Mouse (Mus musculus) yolk sac, embryonic 10.5 days (tissue): ENCODE measurements at regions not wholly inside any gene's neighbourhood (a gene's known extent, or its start where the extent isn't known, plus 50 kb on each side); places are given as distances from the start of the nearest gene placed in this dataset.
"Not testable (repeated sequence)": the region's sequence is repeated elsewhere in the genome, so short reads cannot be mapped to it uniquely, and the experiment has no call there.

Experiments used
- DNase-seq: peaks from one replicate; pipeline ENCODE4 v3.0.0-alpha.2; 2017; ENCODE audit warnings: low spot score

DNA sequence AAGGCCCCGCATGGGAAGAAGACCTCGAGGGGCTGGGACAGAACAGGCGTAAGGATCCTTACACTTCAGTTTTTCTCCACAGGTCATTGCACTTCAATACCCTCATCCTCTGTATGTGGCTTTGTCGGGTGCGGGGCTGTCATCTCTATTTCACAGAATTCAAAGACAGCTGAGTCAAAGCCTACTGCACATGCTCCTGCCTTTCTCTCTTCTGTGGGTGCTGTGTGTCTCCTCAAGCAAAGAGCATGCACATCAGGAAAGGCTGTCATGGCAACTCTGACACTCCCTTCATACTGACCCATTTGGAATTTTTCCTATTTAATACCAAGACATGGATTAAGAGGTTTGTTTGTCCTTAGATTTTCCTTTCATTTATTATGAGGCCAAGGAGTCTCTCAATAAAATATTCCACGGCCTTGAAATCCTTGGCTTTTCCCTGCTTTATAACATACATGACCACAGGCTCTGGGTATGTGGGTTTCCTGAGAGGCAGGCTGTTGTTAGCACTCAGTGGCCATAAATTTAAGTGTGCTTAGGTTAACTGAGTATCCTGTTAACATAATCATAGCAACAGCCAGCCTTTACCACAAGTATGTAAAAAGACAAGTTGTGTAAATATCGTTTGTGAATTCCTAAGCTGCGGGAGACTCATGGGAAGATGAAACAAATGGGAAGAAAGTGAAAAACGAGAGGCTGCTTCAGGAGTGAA lies 574.5 kb downstream of the Dcdc2c start:
- DNase-seq, result no peak

GRCm38 (mm10) chr12:27962908-27963307 lies 589.3 kb downstream of the Dcdc2c start:
- no peak for DNase-seq

DNA sequence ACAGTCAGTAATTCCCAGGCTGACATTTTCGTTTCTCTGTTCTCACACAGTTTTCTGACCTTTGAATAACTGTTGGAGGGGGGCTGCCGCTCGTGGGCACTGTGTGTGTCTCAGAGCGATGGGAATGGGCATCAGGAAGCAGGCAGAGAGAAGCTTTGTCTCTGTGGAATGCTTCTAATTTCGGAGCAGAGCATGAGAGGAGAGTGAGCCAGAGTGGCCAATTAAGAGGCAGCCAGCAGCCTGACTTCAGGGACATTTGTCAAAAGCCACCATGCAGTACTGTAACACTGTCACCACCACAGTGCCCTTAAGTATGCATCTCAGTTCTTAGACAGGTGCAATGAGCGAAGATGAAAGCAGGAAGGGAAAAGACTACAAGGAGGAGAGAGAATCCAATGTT lies 592.1 kb downstream of the Dcdc2c start:
- no peak for DNase-seq

DNA sequence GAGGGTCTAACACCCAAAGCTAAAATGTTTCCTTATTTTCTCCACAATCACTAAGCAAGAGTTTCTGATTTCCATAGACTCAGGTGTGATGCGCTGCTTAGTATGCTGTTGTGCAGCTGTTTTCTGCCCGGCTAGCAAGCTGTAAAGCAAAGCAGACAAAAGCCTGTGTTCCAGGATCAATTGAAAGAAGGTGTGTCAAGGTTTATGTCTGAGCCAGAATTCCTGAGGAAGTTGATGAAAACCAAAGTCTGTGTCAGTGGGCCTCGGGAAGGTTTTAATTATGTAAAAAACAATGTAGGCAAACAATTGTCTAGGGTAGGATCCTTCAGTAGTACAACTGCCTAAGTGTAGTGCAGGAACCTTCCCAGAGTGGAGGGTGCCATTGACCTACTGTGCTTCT lies 604.6 kb downstream of the Dcdc2c start:
- no peak for DNase-seq

DNA sequence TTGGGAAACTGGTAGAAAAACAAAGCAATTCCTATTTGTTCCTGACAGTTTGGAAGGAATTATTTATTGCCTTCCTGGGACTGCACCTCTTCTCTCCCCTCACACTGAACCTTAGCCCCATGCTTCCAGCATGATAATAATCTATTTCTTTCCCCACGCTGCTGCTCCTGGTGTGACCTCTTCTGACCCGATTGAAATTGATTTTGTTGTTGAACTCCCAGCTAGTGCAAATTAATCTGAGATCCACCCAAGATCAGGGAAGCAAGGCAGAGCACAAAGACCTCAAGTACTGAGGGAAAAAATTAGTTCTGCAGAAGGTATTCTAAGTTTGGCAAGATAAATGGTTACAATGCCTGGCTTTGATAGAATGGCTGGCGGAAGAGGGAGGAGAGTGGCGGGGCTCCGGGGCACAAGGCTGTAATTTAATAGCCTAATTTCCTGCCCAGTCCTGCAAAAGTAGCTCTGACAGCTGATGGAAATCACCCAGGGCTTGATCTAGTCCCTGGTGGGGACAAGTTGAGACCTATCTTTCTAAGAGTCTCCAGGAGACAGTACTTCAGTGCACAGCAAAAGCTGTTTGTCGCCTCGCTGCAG lies 604.6 kb upstream of the Sox11 start:
- DNase-seq, result no peak

- DNase-seq, result no peak
Measured at GRCm38 (mm10) chr12:27945411-27945810, 603.0 kb upstream of the Sox11 start.

GRCm38 (mm10) chr12:27941053-27941452 lies 598.7 kb upstream of the Sox11 start:
- DNase-seq, result no peak

DNA sequence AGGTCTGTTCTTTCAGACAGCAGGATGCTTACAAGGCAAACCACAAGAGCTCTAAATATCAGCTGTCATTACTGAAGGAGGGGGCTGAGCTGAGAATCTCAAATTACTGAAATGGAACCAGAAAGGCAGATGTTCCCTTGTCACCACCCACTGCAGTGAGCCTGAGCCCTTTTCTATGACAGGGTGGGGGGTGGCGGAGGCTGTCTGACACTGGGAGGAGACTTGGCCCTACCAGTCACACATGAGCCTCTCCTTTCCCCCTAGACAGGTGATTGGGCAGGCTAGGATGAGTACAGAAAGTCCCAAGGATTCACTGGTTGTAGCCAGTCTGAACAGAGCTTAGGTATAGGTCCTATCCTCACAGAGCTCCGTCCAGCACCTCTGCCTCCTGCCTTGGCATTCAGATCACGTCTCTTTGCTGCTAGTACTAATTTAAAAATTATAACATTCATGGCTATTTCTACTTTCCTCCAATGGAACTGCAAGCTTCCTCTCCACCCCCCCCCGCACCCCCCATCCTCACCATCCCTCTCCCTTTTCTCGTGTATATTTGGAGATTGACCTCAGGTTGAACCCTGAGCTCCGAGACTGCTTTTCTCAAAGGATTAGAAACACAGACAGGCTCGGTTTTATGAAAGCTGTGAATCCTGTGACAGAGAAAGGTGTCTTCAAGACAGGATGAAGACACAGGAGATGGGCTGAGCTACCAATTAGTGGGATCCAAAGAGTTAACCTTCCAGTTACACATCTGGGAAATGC lies 590.2 kb upstream of the Sox11 start:
- peak; percentile 3 for DNase-seq

DNA sequence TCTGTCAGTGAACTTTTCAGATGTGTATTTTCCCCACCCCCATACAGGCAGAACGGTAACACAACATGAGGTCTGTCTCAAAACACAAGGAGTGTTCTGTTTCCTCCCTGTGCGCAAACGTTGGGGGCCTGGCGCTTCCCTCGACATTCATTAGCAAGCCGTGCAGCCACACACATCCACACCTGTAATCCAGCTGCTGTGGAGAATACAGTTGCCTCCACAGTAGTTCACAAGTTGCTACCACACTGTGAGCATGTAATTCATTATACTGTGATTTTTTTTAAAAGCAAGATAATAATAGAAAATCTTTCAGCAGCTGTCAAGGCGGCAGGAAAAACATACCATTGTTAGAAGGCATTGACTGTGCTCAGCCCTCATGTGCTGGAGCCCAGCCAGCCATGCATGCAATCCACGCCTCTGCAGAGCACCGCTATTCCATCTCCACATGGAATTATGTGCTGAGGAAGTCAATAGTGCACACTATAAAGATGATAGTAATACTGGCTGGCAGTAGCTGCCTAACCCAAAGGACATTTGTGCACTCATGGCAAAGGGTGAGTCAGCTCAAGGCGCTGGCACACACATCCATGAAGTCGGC lies 586.1 kb upstream of the Sox11 start:
- DNase-seq, result no peak

- DNase-seq, result no peak
Measured at GRCm38 (mm10) chr12:27926730-27927129, 584.4 kb upstream of the Sox11 start.

- DNase-seq, result no peak
Measured at GRCm38 (mm10) chr12:27920607-27921006, 578.2 kb upstream of the Sox11 start.

GRCm38 (mm10) chr12:27916401-27916920 lies 574.1 kb upstream of the Sox11 start:
- no peak for DNase-seq

DNA sequence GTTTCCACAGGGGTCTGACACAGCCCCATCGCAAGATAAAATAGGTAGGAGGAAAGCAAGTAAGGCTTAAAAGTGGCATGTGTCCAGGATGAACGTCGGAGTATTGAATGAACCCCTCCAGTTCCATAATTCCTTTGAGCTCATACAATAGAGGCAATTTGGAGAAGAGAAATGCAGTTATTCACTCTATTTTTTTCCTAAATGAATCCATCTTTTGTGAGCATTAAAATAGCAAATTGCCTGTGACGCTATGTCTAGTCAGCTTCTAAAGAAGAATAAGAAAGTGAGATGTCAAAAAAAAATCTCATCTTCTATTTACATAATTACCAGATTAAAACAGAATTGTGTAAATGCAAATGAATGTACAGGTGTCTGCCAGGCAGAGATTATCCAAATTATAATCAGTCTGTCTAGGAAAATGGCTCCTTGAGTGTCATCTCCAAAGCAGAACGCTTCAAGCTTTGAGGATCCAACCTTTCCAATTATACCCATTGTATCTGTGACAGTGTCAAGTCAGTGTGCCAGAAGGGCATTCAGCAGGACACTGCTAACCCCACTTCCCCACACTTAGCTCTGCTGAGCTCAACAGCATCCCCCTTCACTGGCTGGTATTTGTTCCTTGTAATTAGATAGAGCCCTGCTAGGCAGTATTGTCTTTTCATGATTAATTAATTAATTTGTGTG lies 567.2 kb upstream of the Sox11 start:
- DNase-seq, result no peak

GRCm38 (mm10) chr12:27896682-27897081 lies 554.3 kb upstream of the Sox11 start:
- not testable (repeated sequence) for DNase-seq

- peak; percentile 3 for DNase-seq
Measured at GRCm38 (mm10) chr12:27881720-27882119, 539.3 kb upstream of the Sox11 start.

GRCm38 (mm10) chr12:27866421-27866820 lies 524.0 kb upstream of the Sox11 start:
- DNase-seq, result no peak

DNA sequence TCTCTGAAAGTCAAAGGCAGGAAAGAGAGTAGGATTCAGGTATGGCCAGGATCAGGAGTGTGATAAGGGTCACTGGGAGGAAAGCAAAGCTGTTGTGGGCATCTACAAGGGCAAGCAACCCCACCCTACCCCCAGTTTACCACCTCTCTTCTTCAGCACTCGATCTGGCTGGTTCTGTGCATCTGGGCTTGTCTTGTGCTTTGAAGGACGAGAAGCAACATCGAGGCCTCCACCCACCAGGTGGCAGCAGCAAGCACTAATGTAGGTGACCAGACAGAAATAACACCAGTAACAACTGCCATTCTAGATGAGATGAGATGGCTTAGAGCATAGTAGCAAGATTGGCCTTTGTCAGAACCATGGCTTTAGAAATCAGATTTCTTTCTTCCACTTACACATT lies 507.2 kb upstream of the Sox11 start:
- no peak for DNase-seq

GRCm38 (mm10) chr12:27849099-27849498 lies 506.7 kb upstream of the Sox11 start:
- no peak for DNase-seq

- peak; percentile 73 for DNase-seq
Measured at GRCm38 (mm10) chr12:27848141-27848540, 505.8 kb upstream of the Sox11 start.

DNA sequence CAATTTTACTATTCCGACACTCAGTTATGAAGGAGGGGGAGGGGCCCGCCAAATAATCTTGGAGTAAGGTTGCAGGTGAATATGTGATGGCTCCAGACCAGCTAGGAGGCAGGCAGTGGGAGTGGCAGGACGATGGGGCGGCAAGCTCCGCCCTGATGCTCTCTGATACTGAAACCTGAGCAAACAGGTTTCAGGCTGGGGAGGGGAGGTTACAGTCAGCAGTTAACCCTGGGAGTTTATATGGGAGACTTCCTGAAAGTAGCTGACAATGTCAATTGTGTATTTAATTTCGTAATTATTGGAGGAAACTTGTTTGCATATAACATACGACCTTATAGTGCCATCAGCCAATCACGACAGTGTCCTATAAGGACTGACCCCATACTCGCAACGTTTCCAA lies 505.0 kb upstream of the Sox11 start:
- DNase-seq, result peak; percentile 24

- no peak for DNase-seq
Measured at GRCm38 (mm10) chr12:27844958-27845357, 502.6 kb upstream of the Sox11 start.

GRCm38 (mm10) chr12:27838955-27839354 lies 496.6 kb upstream of the Sox11 start:
- DNase-seq, result no peak
